Mouse (Mus musculus) inflammation-experienced regulatory T-cells, adult 6 months (primary cell): Measurements from ENCODE around the gene Prdx6b. TPM values are rescaled to one million over a fixed set of nuclear protein-coding genes. Genes with fewer than 3 reads are reported as not detected.

Source experiments
- ATAC-seq: one replicate; pipeline ENCODE4 v1.8.0; 2017
- polyA plus RNA-seq, 3 experiments: library from polyadenylated mRNA; unstranded; fragments of 100-300 nt; shearing (Covaris generic); gene quantifications; one replicate each; pipeline ENCODE4 v1.2.1; 2017

The Prdx6b gene
- polyA plus RNA-seq, result under 1 TPM in 1 of 3 experiments, not detected in 2; 0.15 TPM

DNA sequence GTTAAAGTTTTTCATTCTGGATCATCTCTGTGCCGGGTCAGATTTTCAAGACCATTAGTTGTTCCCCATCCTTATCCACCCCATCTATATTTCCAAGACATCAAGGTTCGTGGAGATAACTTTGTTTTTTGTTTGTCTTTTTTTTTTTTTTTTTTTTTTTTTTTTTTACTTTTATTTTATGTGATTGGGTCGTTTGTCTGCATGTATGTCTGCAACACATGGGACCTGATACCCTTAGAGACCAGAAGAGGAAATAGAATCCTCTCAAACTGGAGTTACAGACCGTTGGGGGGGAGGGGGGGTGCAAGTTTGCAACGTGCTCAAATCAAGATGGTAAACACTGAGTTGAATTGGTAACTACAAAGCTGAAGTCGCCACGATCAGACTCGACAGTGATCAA lies at the start of gene Prdx6b:
Prdx6b (plus strand) TSS at position 301 of the 400 bp plus-strand sequence.
- ATAC-seq, result no peak

DNA sequence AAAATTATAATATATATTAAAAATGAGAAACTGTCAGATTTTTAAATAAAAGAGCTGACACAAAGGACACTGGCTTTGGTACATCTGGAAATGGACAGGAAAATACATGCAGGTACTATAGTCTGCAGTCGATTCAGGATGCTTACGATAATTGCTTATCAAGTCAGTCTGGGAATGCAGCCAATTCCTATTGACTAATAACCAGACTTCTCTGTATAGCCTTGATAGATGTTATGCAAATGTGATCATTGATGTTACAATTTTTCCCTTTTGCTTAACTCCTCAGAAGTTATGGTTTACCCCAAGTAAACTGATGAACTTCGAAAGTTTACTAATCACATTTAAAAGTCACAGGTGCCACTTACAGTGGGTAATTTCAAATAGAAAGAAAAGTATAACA lies 44.8 kb upstream of the Prdx6b start:
- ATAC-seq, result no peak

DNA sequence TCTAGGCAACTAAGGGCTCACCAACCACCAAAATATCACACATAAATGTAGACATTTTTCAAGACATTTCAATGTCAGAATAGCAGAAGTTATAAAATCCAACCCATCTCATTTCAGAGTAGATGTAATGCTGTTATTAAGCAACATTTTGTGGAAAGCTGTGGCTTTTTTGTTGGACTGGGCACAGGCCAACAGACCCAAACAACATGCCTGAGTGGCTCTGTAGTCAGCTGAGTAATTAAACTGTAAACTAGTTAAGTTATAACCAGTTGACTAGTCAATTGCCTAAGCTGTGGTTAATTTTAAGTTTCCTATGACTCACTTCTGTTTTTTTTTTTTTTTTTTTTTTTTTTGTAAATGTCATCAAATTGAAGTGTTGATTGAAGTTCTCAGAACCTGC lies 44.4 kb upstream of the Prdx6b start:
- no peak for ATAC-seq

DNA sequence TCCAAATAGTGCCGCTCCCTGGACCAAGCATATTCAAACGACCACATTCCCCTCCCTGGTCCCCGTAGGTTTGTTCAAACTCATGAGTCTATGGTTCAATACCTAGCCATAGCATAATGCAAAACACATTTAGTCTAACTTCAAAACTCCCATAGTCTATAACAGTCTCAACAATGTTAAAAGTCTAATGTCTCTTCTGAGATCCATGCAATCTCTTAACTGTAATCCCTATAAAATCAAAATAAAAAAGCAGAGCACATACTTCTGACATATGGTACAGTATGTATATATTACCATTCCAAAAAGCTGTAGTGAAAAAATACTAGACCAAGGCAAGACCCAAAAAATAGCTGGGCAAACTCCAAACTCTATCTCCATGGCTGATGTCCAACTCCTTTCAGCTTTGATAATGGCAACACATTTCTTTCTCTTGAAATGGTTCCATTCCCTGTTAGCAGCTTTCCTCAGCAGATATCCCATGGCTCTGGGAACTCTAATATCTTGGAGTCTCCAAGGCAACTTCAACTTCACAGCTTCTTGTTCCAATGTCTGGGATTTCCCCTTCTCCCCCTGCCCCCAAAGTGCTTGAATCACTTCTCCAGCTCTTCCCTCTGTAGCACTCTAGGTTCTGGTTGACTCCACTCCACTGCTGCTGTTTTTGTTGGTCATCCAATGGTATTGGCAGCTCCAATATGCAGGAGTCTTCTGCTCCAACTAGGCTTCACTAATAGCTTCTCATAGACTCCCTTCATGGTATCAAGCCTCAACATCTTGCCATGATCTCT lies 32.2 kb upstream of the Prdx6b start:
- ATAC-seq, result no peak

DNA sequence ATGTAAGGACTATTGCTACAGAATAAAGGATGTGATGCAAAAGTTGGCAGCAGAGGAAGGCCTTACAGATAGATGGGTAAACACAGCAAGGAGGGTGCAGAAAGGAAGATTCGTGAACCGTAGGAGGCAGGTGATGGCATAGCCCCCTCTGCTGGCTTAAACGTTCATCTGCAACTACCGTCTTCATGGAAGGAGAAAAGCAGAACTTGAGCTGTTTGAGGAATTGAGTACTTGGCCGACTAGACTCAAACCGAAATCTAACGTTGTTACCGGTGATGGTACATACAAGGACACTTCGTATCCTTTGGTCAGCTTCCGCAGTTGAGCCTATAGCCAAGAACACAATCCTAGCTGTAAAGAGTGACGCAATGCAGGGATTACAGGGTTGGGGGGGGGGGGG lies 25.4 kb upstream of the Prdx6b start:
- ATAC-seq, result no peak

- no peak for ATAC-seq
Measured at GRCm38 (mm10) chr2:80268053-80268452, 24.2 kb upstream of the Prdx6b start.

DNA sequence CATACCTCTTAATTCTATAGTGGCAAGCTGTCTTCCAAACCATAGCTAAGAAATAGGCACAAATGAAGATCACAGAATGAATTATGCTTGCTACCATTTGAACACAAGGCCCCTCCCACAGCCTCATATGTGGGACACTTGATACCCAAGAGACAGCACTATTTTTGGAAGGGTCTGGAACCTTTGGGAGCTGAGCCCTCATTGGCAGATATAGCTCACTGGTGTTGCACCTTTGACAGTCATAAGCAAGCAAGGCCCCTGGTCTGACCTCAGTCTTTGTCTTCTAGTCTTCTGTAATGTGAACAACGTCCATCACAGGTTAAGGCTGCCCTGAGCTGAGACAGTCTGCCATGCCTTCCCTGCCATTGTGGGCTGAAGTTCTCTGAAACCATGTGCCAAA lies 20.8 kb upstream of the Prdx6b start:
- ATAC-seq, result no peak

DNA sequence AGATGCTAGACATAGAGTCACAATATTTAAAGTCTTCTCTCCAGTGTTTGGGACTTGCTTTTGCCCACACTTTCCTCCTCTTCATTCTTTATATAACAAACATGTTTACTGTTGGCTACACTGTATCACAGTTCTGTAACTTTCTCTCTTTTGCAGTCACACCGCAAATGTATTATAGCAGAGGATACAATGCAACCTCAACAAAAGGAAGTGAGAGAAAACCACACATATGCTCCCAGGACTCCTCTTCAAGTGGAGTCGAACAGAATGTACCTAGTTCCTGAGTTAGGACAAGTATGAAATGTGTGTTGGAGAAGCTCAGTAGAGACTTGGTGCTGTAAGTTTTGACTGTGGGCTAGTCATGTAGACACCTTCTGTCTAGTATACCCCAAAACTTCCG lies 19.2 kb upstream of the Prdx6b start:
- ATAC-seq, result no peak

- no peak for ATAC-seq
Measured at GRCm38 (mm10) chr2:80273763-80274162, 18.5 kb upstream of the Prdx6b start.

DNA sequence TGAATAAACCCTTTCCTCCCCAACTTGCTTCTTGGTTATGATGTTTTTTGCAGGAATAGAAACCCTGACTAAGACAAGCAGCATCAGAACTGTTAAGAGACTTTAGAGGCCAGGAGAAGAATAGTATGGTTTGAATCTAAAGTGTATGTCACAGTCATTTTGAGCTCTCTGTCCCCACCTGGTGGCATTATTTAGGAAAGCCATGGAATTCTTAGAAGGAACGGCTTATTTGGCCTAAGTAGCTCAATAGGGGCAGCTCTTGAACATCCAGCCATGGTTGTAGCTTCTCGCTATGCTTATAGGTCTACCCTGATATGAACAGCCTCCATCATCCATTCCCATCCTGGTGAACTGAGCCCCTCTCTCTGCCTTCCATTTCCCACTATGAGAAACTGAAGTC lies 17.1 kb upstream of the Prdx6b start:
- no peak for ATAC-seq

DNA sequence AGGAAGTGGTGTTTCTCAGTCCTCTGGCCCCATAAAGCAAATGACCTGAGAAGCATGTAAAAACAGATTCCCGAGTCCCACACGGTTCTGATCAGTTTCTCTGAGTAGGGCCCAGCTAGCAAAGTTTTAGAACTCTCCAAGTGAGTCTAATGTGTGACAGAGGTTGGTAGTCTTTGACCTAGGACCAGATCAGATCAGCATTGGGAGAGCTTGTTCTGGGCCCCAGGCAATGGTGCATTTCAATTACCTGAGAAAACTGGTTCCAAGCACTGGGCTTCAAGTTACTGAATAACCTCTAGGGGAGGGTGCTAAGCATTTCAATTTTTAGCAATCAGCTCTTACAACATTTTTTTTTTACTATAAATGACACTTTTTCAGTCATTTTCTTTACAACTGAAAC lies 10.1 kb upstream of the Prdx6b start:
- ATAC-seq, result no peak

- no peak for ATAC-seq
Measured at GRCm38 (mm10) chr2:80286397-80286796, 5.9 kb upstream of the Prdx6b start.

DNA sequence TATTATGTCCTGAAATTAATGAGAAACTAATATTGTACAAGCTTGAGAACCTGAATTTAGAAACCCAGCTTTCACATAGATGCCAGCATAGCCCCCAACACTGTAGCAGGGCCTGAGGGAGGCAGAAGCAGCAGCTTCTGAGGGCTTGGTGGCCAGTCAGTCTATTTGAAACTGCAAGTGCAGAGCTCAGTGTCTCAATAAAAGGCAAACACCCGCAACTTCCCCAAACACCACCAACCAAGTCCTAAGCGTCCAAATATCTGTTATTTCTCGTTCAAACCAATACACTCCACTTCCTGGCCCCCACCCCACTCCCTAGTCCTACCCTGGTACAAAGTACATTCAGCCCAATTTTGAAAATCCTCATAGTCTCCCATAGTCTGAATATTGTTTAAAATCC lies 6.1 kb downstream of the Prdx6b start:
- no peak for ATAC-seq

DNA sequence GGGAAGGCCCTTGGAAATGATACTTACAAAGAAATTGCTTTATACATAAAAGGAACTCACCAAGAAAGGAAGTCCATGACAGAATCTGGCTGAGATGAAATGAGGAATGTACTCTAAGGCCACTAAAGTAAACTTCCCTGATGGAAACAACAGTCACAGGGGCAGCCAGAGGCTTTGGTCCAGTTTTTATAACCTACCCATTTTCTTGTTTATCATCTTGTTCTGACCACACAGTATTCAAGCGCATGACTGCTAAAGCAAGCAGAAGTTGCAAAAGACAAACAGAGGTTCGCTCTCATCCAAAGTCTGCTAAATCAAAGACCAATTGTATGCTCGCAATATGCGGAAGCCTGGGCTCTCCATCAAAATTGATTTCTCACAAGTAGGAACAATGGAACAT lies 8.5 kb downstream of the Prdx6b start:
- no peak for ATAC-seq

GRCm38 (mm10) chr2:80303957-80304356 lies 11.7 kb downstream of the Prdx6b start:
- no peak for ATAC-seq

DNA sequence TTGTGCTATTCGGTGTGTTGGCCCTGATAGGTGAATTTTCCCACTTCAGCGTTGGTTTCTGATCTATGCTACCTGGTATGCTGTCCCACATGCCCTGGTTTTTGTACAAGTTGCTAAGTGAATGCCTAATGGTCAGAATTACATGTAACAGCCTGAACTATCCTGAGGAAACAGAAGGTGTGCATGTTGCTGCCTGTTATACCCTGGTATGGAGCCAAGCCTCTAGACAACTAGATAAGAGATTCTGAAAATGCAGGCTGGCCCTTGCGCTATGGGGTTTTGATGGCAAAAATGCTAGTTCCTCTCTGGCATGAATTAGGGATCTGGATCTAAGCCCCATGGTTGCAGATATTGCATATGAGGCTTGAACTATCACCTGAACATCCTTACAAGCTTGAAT lies 15.4 kb downstream of the Prdx6b start:
- ATAC-seq, result no peak

- ATAC-seq, result no peak
Measured at GRCm38 (mm10) chr2:80309775-80310174, 17.5 kb downstream of the Prdx6b start.

DNA sequence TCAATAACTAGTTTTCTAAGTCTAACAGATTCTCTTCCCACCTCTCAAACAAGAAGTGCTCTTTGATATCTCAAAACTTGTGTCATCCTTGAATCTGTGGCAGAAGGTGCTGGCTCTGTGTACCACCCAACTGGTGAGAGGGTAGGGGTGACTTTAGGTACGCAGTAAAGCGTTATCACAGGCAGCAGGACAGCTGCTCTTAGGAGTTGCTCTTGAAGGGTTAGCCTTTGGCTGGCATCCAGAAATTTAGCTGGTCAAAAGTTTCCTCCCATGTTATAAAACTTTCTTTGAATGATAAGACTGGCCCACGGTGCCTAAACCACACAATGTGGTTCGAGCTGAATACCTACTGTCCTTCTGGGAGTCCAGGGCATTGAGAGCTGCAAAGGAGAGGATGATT lies 18.5 kb downstream of the Prdx6b start:
- ATAC-seq, result no peak

DNA sequence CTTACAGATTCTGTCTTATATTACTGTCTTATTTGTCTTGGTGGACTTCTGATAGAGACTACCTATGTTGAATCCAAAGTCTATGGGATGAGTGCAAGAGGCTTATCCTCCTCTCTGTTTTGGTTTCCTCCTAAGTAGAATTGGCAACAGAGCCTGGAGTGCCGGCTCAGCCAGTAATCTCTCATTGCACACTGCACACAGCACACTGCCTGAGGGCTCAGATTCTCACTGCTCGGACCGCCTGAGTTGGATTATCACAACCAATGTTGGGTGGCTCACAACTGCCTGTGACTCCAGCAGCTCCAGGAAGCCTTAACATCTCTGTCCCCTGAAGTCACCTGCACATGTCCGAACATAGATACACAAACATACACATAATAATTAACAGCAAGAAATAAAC lies 19.1 kb downstream of the Prdx6b start:
- ATAC-seq, result no peak

DNA sequence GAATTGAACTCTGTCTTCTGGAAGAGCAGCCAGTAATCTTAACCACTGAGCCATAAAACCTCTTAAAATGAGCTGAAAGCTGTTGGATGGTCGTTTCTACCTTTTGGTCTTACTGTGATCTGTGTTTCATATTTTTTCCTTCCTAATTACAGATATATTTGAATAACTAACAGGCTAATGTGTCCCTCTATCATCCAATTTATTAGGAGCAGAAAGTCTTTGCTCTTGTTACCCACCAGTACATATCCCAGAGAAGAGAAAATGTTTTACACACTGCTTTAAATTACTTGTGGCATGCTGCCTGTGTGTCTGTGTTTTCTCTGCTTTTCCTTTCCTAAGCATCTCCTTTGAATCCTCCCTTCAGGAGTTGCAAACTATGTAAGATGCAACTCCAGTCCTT lies 21.9 kb downstream of the Prdx6b start:
- no peak for ATAC-seq

DNA sequence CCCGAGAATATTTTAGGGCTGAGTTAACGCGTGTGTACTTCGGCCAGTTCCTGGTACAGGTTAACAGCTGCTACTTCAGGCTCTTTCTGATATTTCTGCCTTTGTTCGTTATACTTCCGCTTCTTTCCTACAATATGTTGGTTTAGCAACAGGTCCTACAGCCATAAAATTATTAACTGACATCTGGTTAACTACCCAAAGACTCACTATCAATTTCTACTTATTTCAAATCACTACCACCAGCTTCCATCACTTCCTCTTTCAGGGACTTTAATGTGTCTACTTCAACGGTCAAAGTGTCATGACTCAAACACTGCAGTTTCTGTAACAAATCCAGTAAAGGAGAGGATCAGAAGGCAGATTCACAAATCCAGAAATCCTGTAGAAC lies 22.6 kb downstream of the Prdx6b start:
- peak; percentile 19 for ATAC-seq

DNA sequence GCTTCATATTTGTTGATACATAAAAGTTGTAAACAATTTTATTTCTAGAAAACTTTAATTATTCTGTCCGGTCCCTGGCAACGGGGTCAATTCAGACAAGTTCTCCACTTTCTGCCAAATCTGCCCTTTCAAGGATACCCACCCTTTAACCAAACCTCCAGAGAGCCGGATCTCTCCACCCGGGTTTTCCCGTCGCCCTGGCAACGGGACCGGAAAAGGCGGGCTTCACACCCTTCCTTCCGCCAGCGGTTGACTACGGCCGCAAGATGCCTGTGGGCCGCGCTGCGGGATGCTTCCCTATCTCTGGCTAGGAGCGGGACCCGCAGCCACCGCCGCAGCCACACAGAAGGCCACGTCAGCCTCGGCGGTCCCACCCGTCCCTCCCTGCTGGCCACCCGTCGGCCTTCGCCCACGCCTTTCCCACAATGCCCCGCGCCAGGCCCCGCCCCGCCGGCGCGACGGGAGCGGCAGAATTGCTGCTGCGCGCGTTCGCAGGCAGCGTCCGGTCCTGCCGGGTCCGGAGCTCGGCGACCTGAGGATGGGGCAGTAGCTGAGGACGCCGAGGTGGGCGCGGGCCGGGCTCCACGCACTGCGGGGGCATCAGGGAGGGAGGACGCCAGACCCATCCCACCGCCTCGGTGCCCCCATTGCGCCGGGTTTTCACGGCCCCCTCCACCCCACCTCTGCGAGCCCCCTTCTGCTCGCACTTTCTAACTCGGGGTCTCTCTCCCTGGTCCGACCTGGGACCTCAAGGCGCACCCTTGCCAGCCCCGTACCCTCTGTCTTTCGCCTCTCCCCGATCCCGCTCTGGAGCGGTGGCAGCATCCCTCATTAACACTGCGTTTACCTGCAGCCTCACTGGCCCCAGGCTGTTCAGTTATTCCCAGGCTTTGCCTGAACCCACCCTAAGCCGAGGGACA lies 23.2 kb downstream of the Prdx6b start, which contains the start of gene Dnajc10:
Dnajc10 (plus strand) TSS at position 225 of the 920 bp plus-strand sequence.
- ATAC-seq, result peak; percentile 93

GRCm38 (mm10) chr2:80322878-80323277 lies 30.6 kb downstream of the Prdx6b start:
- ATAC-seq, result no peak

DNA sequence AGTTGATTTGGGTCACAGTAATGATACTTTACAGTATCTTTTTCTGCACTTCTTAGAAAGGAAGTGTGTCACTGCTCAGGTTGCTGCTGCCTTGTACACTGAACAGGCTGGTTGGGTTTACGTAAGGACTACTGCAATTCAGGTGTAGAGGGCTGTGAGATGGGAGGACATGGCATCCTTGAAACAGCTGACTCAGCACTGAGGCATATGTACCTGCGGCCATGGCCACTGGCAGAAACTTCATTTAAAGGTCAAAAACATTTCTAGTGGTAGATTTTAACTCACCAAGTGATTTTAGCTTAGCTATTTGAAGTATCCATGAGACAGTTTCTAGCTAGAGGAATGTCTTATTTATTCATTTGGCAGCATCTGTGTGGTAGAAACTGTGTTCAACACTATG lies 33.5 kb downstream of the Prdx6b start:
- no peak for ATAC-seq
